Mouse (Mus musculus) intestine, postnatal 0 days (tissue): ENCODE measurements around the gene Wwox. TPM values are rescaled to one million over a fixed set of nuclear protein-coding genes. Genes with fewer than 3 reads are reported as not detected.

ENCODE experiments used
- ATAC-seq: fragments of 200-750 bp; cut with Nextera tagmentation; 2 replicates; pipeline ENCODE4 v1.8.0; 2017; ENCODE audit warnings: mild to moderate bottlenecking, moderate TSS enrichment, moderate library complexity
- H3K27ac ChIP-seq: fragments of 300-500 bp; sonication (generic); 2 replicates; pipeline ENCODE4 v1.5.1; 2014; ENCODE audit warnings: mild to moderate bottlenecking, low read depth, low read length, moderate library complexity
- H3K27me3 ChIP-seq: fragments of 300-500 bp; sonication (generic); replicated peaks from 2 replicates; pipeline ENCODE4 v1.6.1; 2014; ENCODE audit warnings: low read length, mixed read lengths; ENCODE audit not compliant: control insufficient read depth, insufficient read depth
- H3K36me3 ChIP-seq: fragments of 300-500 bp; sonication (generic); 2 replicates; pipeline ENCODE4 v1.6.1; 2014; ENCODE audit warnings: mild to moderate bottlenecking, moderate library complexity; ENCODE audit not compliant: control insufficient read depth, insufficient read depth
- H3K4me1 ChIP-seq: fragments of 300-500 bp; sonication (generic); replicated peaks from 2 replicates; pipeline ENCODE4 v1.6.1; 2014; ENCODE audit warnings: antibody characterized with exemption, low read length, mixed read lengths; ENCODE audit not compliant: control insufficient read depth, insufficient read depth
- H3K4me2 ChIP-seq: fragments of 300-500 bp; sonication (generic); replicated peaks from 2 replicates; pipeline ENCODE4 v1.6.1; 2014; ENCODE audit warnings: low read depth, mild to moderate bottlenecking, moderate library complexity
- H3K4me3 ChIP-seq: fragments of 300-500 bp; sonication (generic); 2 replicates; pipeline ENCODE4 v1.5.1; 2014; ENCODE audit warnings: low read depth, low read length
- H3K9ac ChIP-seq: fragments of 300-500 bp; sonication (generic); 2 replicates; pipeline ENCODE4 v1.6.1; 2014; ENCODE audit warnings: mild to moderate bottlenecking, low read depth, low read length
- H3K9me3 ChIP-seq: fragments of 300-500 bp; sonication (generic); 2 replicates; pipeline ENCODE4 v1.6.1; 2016; ENCODE audit warnings: mixed run types; ENCODE audit not compliant: control insufficient read depth
- CTCF ChIP-seq: sonication (generic); IDR thresholded peaks from 2 replicates; pipeline ENCODE4 v1.5.1; 2016; ENCODE audit warnings: low read depth, mild to moderate bottlenecking, control low read depth, antibody characterized with exemption, moderate library complexity
- WGBS: fragments of 180-500 bp; shearing (Covaris S2); extraction: QIAGEN DNeasy Blood & Tissue Kit; methylation state at CpG from one replicate; pipeline ENCODE4 v1.1.7; 2014; 5-methylcytosine and 5-hydroxymethylcytosine counted together
- polyA plus RNA-seq: library from polyadenylated mRNA; unstranded; fragments of >200 nt; fragmentation: Nextera tagmentation; extraction: Ambion mirVana; gene quantifications from 2 replicates; pipeline ENCODE4 v1.2.1, GENCODE M21; 2015

Wwox gene
- polyA plus RNA-seq, 1 experiment from 2014 or later = 7.1 TPM

DNA sequence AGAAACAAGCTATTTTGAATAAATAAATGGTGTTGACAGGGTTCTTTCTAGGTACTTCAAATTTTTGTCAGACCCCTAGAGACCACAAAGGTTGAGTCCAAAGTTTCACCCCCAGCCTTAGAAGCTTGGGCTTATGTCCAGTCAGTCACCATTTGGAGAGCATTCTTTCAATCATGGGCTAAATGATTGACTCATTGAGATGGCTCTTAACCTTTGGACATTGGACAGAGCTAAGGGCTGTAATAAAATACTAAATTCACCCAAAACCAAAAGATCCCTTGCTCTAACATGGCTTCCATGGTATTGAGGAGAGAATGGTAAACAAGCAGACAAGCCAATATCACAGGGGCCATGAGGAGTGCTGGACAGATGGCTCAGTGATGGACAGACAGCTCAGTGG is 540.2 kb downstream of the Wwox start:
- no peak overlapping the region for H3K4me2 ChIP-seq
- ATAC-seq = no peak

DNA sequence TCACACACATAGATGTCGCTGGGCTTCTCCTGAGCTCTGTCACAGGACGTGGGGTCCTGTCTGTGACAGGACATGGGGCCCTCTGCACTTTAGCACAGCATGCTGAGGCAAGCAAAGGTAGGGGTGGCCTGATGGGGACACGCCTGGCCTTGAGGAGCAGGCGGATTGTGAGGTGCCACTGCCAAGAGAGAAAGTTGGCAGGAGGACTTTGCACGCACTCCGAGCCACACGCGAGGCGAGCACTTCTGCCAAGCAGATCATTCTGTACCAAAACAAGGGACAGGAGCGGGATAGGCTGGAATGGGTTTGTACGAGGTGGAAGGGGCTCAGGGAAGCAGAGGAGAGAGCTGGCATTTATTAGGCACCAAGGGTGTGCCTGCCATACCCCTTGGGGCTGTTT is 543.3 kb downstream of the Wwox start:
- H3K4me2 ChIP-seq = no peak overlapping the region
- H3K9ac ChIP-seq = no peak overlapping the region
- no peaks in the 10 kb centered on the region for H3K4me1 ChIP-seq
- no peak for TF ChIP-seq CTCF
- H3K9me3 ChIP-seq = no peaks in the 10 kb centered on the region
- H3K27ac ChIP-seq = no peak overlapping the region
- H3K4me3 ChIP-seq = no peak overlapping the region
- 82% methylated on average over 11 of the region's 11 CpGs for WGBS
- ATAC-seq = no peak
- H3K36me3 ChIP-seq = no peaks in the 10 kb centered on the region
- 0 out of 2 replicates have a peak, but pooled peaks cover 3% of the 10 kb centered on the region for H3K27me3 ChIP-seq

More for the DNA sequence above, 540.2 kb downstream of the Wwox start:
- Histone ChIP-seq H3K27me3 (0 out of 2 replicates have a peak, but pooled peaks cover 3% of the 10 kb centered on the region), H3K4me3 (no peak overlapping the region), H3K36me3 (no peaks in the 10 kb centered on the region), H3K9me3 (no peaks in the 10 kb centered on the region), H3K9ac (no peak overlapping the region), H3K4me1 (no peaks in the 10 kb centered on the region), H3K27ac (no peak overlapping the region)
- TF ChIP-seq CTCF = no peak

DNA sequence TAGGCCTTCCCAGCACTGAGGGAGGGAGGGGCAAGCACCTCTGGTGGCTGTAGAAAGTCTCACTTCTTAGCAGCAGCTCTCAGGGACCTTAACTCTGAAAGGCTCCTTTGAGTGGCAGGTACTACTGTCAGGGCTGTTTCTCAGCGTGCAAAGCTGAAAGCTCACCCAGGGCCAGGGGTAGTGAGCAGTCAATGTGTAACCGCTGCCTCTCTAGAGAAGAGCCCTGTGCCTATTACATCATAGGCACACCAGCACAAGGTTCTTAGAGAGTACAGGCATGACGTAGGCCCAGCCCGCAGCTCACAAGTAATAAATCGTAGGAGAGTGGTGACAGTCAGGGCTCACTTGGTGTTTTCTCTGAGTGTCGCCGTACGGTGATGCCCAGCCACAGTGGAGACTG is 545.0 kb downstream of the Wwox start:
- TF ChIP-seq CTCF = no peak
- ATAC-seq = no peak
- Histone ChIP-seq H3K9me3 (no peaks in the 10 kb centered on the region), H3K9ac (no peak overlapping the region), H3K4me3 (no peak overlapping the region), H3K27ac (no peak overlapping the region), H3K4me2 (no peak overlapping the region), H3K27me3 (no peaks in the 10 kb centered on the region), H3K36me3 (no peaks in the 10 kb centered on the region), H3K4me1 (no peaks in the 10 kb centered on the region)
- WGBS = 79% methylated on average over 8 of the region's 8 CpGs

DNA sequence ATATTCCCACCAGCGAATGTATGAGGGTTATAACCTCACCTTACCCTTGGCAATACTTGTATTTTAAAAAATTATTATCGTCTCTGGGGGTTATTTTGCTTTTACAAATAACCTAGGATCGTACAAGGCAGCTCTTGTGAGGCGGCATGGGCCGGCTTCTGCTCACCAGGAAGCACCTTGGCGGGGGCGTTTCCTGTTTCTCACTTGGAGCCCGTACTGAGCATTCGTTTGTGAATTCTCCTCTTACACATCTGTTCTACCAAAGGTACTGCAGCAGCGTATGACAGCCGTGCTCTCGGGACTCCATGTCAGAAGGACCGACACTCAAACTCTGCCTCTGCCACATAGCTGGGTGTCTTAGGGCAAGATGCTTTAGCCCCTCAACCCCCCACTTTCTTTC is 546.5 kb downstream of the Wwox start:
- Histone ChIP-seq H3K27me3 (no peaks in the 10 kb centered on the region), H3K4me2 (no peak overlapping the region), H3K27ac (no peak overlapping the region), H3K4me3 (no peak overlapping the region), H3K4me1 (no peaks in the 10 kb centered on the region), H3K36me3 (no peaks in the 10 kb centered on the region), H3K9me3 (no peaks in the 10 kb centered on the region), H3K9ac (no peak overlapping the region)
- 82% methylated on average over 13 of the region's 13 CpGs for WGBS
- no peak for TF ChIP-seq CTCF
- ATAC-seq = no peak

DNA sequence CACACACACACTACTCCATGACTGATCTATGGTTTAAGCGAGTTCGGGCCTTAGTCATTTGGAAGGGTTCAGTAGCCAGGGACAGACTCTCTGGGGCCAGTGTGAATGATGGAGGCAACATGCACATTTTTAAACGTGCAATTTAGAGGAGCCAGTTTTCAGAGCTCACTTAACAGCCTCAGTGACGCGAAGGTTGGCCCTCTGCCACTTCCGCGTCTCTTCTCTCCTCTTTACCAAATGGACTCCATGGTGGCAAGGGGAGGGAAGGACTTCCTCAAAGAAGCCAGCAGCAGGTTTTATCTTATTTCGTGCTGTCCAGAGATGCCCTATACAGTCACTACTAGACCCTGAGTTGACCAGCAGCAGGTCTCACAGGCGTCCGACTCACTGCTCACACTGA is 547.5 kb downstream of the Wwox start:
- H3K9me3 ChIP-seq = no peaks in the 10 kb centered on the region
- no peak overlapping the region for H3K9ac ChIP-seq
- H3K27ac ChIP-seq = no peak overlapping the region
- no peak for ATAC-seq
- no peaks in the 10 kb centered on the region for H3K4me1 ChIP-seq
- no peak overlapping the region for H3K4me2 ChIP-seq
- 77% methylated on average over 10 of the region's 10 CpGs for WGBS
- no peak for TF ChIP-seq CTCF
- H3K36me3 ChIP-seq = no peaks in the 10 kb centered on the region
- H3K4me3 ChIP-seq = no peak overlapping the region
- no peaks in the 10 kb centered on the region for H3K27me3 ChIP-seq

DNA sequence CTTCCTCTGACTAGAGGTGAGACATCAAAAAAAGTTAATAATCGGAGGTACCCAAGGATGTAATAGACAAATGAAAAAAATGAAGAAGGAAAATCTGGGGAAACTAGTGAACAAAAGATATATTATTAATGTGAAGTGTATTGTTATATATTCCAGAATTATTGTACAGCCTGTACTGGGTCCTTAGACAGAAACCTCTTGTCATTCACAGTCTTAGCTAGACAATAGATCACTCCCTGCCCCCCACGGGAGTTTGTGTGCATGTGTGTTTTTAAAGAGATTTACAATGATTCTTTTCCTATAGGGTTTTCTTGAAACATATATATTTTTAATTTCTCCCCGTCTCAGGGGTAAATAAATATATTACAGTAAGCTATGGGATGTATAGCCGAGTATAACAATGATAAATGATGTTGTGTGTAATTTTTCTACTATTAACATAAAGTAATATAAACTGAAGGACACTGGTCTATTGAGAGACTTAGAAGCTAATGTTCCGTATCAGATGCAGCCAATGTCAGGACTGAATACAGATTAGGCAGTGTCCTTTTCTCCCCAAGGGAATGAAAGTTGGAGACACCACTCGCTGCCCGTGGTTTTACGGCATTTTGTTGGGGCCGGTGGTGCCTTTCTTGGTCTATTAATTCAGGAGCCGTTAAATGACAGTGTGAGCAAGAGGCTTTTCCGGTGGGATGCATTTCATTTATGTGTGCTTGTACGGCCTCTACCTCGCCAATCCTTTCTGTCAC is 551.6 kb downstream of the Wwox start:
- no peaks in the 10 kb centered on the region for H3K9me3 ChIP-seq
- no peak overlapping the region for H3K9ac ChIP-seq
- WGBS = 83% methylated on average over 13 of the region's 13 CpGs
- no peak overlapping the region for H3K4me2 ChIP-seq
- TF ChIP-seq CTCF = no peak
- H3K27ac ChIP-seq = no peak overlapping the region
- H3K4me3 ChIP-seq = no peak overlapping the region
- H3K27me3 ChIP-seq = no peaks in the 10 kb centered on the region
- ATAC-seq = no peak
- no peaks in the 10 kb centered on the region for H3K36me3 ChIP-seq
- H3K4me1 ChIP-seq = no peaks in the 10 kb centered on the region
